Mouse (Mus musculus) ZHBTc4 (cell line): ENCODE results near the gene Nr3c2.

Source experiments
- DNase-seq: peaks from one replicate; pipeline ENCODE4 v3.0.0-alpha.2; 2011; ENCODE audit warnings: low read depth, low spot score

Nr3c2 gene

GRCm38 (mm10) chr8:77170439-77170759 lies 271.2 kb downstream of the Nr3c2 start:
- no peak for DNase-seq

GRCm38 (mm10) chr8:77173075-77173657 lies 273.9 kb downstream of the Nr3c2 start:
- no peak for DNase-seq

GRCm38 (mm10) chr8:77173736-77174135 lies 274.5 kb downstream of the Nr3c2 start:
- DNase-seq = no peak

- DNase-seq = no peak
These were observed 276.2 kb downstream of the Nr3c2 start for GRCm38 (mm10) chr8:77175471-77175870.

- no peak for DNase-seq
These were observed 277.1 kb downstream of the Nr3c2 start for GRCm38 (mm10) chr8:77176343-77176742.

GRCm38 (mm10) chr8:77185816-77186215 lies 286.6 kb downstream of the Nr3c2 start:
- peak; percentile 54 for DNase-seq

- DNase-seq = no peak
These were observed 287.8 kb downstream of the Nr3c2 start for GRCm38 (mm10) chr8:77186914-77187536.

- no peak for DNase-seq
These were observed 288.5 kb downstream of the Nr3c2 start for GRCm38 (mm10) chr8:77187748-77188147.

GRCm38 (mm10) chr8:77188298-77188697 lies 289.1 kb downstream of the Nr3c2 start:
- DNase-seq = no peak

- no peak for DNase-seq
These were observed 290.1 kb downstream of the Nr3c2 start for GRCm38 (mm10) chr8:77189318-77189717.

GRCm38 (mm10) chr8:77190393-77190792 lies 291.2 kb downstream of the Nr3c2 start:
- DNase-seq = no peak

GRCm38 (mm10) chr8:77209297-77209696 lies 310.1 kb downstream of the Nr3c2 start:
- no peak for DNase-seq

GRCm38 (mm10) chr8:77213893-77214464 lies 314.7 kb downstream of the Nr3c2 start:
- DNase-seq = no peak

GRCm38 (mm10) chr8:77214665-77215064 lies 315.4 kb downstream of the Nr3c2 start:
- DNase-seq = no peak

GRCm38 (mm10) chr8:77215191-77215590 lies 315.9 kb downstream of the Nr3c2 start:
- DNase-seq = no peak

GRCm38 (mm10) chr8:77223123-77223522 lies 323.9 kb downstream of the Nr3c2 start:
- DNase-seq = no peak

- no peak for DNase-seq
These were observed 328.5 kb downstream of the Nr3c2 start for GRCm38 (mm10) chr8:77227742-77228141.

GRCm38 (mm10) chr8:77228688-77229087 lies 329.4 kb downstream of the Nr3c2 start:
- no peak for DNase-seq

- no peak for DNase-seq
These were observed 332.0 kb downstream of the Nr3c2 start for GRCm38 (mm10) chr8:77231211-77231610.

GRCm38 (mm10) chr8:77231834-77232233 lies 332.6 kb downstream of the Nr3c2 start:
- DNase-seq = no peak

- no peak for DNase-seq
These were observed 333.2 kb downstream of the Nr3c2 start for GRCm38 (mm10) chr8:77232411-77232810.

GRCm38 (mm10) chr8:77236701-77237100 lies 337.5 kb downstream of the Nr3c2 start:
- DNase-seq = no peak

GRCm38 (mm10) chr8:77239462-77239861 lies 340.2 kb downstream of the Nr3c2 start:
- DNase-seq = no peak
